Mouse (Mus musculus) heart, adult 18-20 months (tissue): ENCODE results near the gene Cd2ap. TPM values are rescaled to one million over a fixed set of nuclear protein-coding genes. Genes with fewer than 3 reads are reported as not detected.
"Not testable (repeated sequence)": the region's sequence is repeated elsewhere in the genome, so short reads cannot be mapped to it uniquely, and the experiment has no call there.

Experiments
- DNase-seq, 2 experiments: peaks; one replicate each; pipeline ENCODE4 v3.0.0; 2021 to 2022; ENCODE audit warnings: mixed read lengths in 1 of 2
- long read RNA-seq, 2 experiments: library from polyadenylated mRNA; stranded (forward); transcript quantifications; one replicate each; pipeline ENCODE4 v2.0.0; 2021
- total RNA-seq, 2 experiments: library from RNA; stranded (reverse); gene quantifications; 2 replicates each; pipeline ENCODE4 v1.2.3; 2021

Cd2ap gene
- total RNA-seq, result 10 to 100 TPM; 16.3 to 20.1 TPM
- long read RNA-seq, experiment 1, full-length matches to known transcripts, result 5 of 7 reads
- long read RNA-seq, experiment 1, partial matches to known transcripts, result 1 of 7 reads
- long read RNA-seq, experiment 1, other reads (novel, unspliced or antisense), result 1 of 7 reads
- long read RNA-seq, experiment 2, full-length matches to known transcripts, result 1 of 4 reads
- long read RNA-seq, experiment 2, partial matches to known transcripts, result 1 of 4 reads
- long read RNA-seq, experiment 2, other reads (novel, unspliced or antisense), result 2 of 4 reads

DNA sequence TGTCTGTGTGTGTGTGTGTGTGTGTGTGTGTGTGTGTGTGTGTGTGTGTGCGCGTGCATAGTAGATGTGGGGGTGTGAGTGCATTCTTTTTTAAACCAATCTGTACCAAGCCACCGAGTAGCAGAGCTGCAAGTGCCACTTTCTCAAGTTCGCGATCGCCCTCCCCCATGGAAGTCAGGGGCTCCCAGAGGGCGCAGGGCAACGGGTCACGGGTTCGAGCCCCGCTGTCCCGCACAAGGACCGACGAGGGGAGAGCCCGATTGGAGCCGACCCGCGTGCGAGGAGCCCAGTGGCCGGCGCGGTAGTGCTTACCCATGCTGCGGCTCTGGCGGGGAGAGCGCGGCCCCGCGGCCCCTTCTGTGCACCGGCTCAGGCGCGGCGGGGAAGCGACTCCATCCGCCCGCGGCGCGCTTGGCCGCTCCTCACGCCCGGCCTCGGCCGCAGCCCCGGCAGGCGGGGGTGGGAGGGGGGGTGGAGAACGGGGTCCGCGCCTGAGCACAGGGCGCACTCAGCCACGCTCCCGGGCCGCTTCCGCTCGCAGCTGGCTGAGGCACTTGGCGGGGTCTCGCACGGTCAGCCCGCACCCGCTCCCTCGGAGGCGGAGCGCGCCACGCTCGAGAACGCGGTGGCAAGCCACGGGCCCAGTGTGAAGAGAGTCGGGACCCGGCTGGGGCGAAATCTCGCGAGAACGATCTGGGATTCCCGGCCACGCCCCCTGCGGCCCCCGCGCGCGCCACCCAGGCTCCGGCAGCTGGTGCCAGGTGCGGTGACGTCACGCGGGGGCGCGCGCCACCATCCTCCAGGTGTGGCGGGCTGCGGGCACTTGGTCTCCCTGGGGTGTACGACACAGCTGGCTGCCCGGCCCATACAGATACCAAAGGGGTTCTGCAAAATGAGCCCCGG, at the start of gene Cd2ap:
Gene Cd2ap (minus strand): TSS at position 665 of the 903 bp plus-strand sequence.
- DNase-seq, result peak; percentile 97 to 98

DNA sequence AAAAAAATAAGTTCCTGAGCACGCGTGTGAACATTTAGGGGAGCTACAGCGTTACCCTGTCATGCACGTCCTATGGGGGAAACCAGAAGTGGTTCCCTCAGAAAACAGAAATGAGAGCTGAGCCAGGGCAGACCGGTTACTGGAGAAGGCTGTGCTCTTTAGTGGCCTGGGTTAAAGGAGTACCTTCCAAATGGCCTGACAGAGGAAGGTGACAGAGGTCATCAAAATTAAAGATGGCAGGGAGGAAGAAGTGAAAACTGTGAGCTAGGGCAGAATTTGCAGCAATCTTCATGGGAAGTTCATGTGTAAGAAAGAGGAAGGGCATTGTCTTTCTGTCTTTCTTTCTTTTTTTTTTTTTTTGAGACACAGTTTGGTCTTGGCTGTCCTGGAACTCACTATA, 48.3 kb upstream of the Cd2ap start:
- DNase-seq, result no peak

DNA sequence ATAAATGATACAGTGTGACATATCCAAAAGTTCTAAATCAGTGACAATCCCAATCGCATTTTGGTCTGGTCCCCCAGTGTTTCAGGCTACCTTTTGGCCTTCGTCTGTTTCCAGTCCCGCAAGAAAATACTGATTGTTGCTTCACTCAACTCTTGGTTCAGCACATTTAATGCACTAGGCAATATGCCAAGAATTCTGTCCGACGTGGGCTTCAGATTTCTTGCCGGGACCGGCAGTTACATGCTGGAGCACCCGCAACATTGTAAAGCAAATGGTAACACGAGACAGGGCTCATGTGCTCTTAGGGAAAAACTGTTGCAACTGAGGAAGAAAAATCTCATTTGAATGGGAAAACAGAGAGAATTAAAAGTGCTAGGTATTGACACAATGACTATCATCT, 42.3 kb upstream of the Cd2ap start:
- no peak for DNase-seq

GRCm38 (mm10) chr17:42914726-42915125, 38.3 kb upstream of the Cd2ap start:
- no peak for DNase-seq

DNA sequence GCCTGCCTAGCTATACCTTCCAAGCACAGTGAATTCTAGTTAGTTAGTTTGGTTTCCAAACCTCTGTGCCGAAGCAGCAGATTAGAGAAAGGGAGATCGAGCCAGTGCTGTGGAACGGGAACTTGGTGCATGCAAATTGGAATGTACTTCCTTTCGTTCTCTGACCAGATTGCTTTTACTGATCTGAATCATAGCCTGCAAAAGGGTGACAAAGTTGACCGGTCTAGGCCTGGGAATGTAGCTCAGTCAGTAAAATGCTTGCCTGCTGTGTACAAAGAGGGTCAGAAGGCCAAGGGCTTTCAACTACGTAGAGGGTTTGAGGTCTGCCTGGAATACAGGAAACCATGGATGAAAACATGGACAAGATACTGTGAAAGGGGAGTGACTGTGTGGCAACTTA, 35.7 kb upstream of the Cd2ap start:
- DNase-seq, result peak in 1 of 2 experiments; percentile 7

DNA sequence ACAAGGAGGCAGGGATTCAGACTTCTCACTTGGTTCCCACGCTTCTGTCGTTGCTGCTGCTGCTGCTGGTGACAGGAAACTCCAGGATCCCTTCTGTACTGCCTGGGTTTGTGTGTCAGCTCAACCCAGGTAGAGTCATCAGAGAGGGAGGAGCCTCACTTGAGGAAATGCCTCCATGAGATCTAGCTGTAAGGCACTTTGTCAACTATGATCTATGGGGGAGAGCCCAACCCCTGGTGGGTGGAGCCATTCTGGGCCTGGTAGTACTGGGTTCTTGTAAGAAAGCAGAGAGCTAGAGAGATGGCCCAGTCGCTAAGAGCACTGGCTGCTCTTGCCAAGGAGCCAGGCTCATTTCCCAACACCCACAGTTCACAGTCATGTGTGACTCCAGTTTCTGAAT, 34.0 kb upstream of the Cd2ap start:
- DNase-seq, result no peak

DNA sequence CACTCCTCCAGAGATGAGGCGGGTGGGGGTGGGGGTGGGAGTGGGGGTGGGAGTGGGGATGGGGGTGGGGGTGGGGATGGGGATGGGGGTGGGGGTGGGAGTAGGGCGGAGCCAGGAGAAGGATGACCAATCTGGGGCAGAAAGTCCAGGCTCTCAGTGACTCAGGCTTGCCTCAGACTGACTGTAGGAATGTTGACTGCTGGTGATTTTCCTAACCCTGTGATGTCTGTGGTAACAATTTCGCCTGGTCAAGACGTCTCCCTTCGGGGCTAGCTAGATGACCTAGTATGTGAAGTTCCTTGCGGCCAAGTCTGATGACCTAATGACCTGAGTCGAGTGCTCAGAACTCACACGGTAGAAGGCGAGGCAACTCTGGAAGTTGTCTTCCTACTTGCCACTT, 32.9 kb upstream of the Cd2ap start:
- DNase-seq, result no peak

DNA sequence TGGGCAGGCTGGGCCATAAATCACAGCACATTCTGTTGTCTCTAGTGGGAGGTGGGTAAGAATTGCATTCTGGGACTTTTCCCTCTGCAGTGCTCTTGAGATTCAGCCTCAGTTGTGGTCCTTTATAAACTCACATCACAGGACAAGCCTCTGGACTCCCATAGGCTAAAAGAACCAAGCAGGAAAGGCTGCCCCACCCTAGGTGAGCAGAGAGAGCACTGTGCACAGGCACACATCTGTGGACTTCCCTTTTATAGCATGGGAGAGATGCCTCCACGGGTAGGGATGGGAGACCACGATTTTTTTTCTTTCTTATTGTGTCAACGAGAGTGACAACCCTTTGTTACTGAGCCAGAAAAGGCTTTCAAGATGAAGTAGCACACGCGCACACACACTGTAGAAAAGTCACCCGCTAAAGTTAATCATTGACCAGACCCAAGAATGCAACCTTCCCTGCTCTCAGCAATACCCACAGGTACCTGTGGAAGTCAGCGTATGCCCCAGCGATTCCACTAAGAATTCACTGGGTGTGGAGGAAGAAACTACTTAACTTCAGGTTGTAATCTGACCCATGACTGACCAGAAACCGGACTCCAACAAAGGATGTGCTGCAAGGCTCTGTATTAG, 32.4 kb upstream of the Cd2ap start:
- DNase-seq, result no peak

DNA sequence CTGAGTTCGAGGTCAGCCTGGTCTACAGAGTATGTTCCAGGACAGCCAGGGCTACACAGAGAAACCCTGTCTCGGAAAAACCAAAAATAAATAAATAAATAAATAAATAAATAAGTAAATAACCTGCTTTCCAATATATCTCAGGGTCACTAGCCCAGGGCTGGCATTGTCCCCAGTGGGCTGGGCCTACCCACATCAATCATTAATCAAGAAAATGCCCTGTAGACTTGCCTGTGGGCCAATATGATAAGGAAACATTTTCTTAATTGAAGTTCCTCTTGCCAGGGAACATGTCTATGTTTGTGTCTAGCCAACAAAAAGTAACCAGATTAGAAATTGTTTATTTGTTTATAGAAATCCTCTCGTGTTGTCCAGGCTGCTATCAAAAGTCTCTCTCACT, 31.7 kb upstream of the Cd2ap start:
- DNase-seq, result no peak

GRCm38 (mm10) chr17:42906456-42906855, 30.0 kb upstream of the Cd2ap start:
- DNase-seq, result not testable (repeated sequence)

GRCm38 (mm10) chr17:42905919-42906318, 29.5 kb upstream of the Cd2ap start:
- no peak for DNase-seq

DNA sequence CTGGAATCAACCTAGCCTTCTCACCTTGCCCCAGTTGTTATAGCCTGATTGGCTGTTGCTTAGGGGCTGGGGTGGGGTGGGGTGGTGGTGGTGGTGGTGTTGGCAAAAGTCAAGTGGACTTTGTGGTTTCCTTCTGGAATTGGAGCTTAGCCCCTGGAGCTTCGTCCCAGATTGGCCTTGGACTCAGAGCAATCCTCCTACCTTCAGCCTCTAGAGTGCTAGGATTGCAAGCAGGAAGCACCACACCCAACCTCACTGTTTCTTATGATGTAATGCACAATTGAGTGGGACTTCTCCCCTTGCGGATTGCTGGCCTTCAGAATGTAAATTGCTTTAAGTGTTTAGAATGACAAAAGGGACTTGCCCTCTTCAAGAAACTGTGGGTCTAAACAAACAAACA, 24.3 kb upstream of the Cd2ap start:
- DNase-seq, result no peak

GRCm38 (mm10) chr17:42887282-42887707, 10.8 kb upstream of the Cd2ap start:
- no peak for DNase-seq

- DNase-seq, result no peak
These were observed 8.6 kb upstream of the Cd2ap start for GRCm38 (mm10) chr17:42885091-42885501.

- DNase-seq, result no peak
These were observed 7.9 kb upstream of the Cd2ap start for GRCm38 (mm10) chr17:42884382-42884781.

GRCm38 (mm10) chr17:42883769-42884168, 7.3 kb upstream of the Cd2ap start:
- DNase-seq, result no peak

GRCm38 (mm10) chr17:42883315-42883714, 6.8 kb upstream of the Cd2ap start:
- DNase-seq, result no peak

- no peak for DNase-seq
These were observed 6.4 kb upstream of the Cd2ap start for GRCm38 (mm10) chr17:42882873-42883272.

- DNase-seq, result no peak
These were observed 500 bp upstream of the Cd2ap start for GRCm38 (mm10) chr17:42876904-42877425.

DNA sequence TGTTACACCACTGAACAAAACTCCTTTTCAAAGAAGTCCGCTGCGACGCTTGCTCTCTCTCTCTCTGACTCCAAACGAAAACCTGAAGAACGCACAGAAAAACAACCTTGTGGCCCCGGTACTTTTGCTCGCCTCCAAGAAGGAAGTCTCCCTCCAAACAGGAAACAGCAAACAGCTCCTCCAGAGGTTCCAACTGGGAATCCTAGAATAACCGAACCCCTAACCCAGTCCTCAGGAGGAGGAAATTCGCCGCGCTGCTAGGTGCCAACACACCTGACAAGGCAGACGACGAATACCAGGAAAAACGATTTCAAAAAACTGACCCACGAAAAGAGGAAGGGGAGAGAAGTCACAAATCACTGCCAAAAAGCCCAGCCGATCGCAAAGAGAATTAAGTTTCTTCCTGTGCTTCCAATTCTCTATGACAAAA, 879 bp downstream of the Cd2ap start:
- DNase-seq, result peak; percentile 41 to 73

GRCm38 (mm10) chr17:42875015-42875414, 1.4 kb downstream of the Cd2ap start:
- DNase-seq, result peak in 1 of 2 experiments; percentile 34

DNA sequence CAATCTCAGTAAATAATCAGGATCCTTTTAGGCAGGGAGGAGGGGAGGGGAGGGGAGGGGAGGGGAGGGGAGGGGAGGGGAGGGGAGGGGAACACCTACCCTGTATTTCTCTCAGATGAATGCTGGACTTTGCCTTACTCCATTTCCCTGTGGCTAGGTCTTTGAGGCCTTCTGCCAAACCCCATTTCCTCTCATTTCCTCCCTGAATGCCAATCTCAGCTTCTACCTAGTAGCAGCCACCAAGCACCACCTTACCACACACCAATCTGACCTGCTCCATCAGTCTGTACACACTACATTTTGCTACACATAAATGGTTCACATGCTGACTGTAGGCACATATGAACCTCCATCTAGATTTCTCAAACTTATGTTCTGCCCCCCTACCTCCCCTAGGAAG, 6.0 kb downstream of the Cd2ap start:
- peak in 1 of 2 experiments; percentile 23 for DNase-seq

- DNase-seq, result no peak
These were observed 13.3 kb downstream of the Cd2ap start for GRCm38 (mm10) chr17:42863186-42863585.
